Mouse (Mus musculus) embryonic facial prominence, embryonic 14.5 days (tissue): ENCODE data around the gene Cep41. TPM values are rescaled to one million over a fixed set of nuclear protein-coding genes. Genes with fewer than 3 reads are reported as not detected.

Experiments
- ATAC-seq: fragments of 200-750 bp; cut with Nextera tagmentation; 2 replicates; pipeline ENCODE4 v1.8.0; 2017; ENCODE audit warnings: low read depth, moderate number of reproducible peaks, moderate TSS enrichment
- DNase-seq: peaks from one replicate; pipeline ENCODE4 v3.0.0-alpha.2; 2015; ENCODE audit warnings: low spot score
- H3K27ac ChIP-seq: fragments of 300-500 bp; sonication (generic); replicated peaks from 2 replicates; pipeline ENCODE4 v1.5.1; 2014; ENCODE audit warnings: low read depth, mild to moderate bottlenecking, low read length, moderate library complexity
- H3K27me3 ChIP-seq: fragments of 300-500 bp; sonication (generic); replicated peaks from 2 replicates; pipeline ENCODE4 v1.6.1; 2014; ENCODE audit warnings: low read length; ENCODE audit not compliant: control insufficient read depth, insufficient read depth
- H3K36me3 ChIP-seq: fragments of 300-500 bp; sonication (generic); 2 replicates; pipeline ENCODE4 v1.6.1; 2014; ENCODE audit warnings: low read length, mixed read lengths; ENCODE audit not compliant: control insufficient read depth, insufficient read depth
- H3K4me1 ChIP-seq: fragments of 300-500 bp; sonication (generic); 2 replicates; pipeline ENCODE4 v1.6.1; 2014; ENCODE audit warnings: antibody characterized with exemption, low read length; ENCODE audit not compliant: control insufficient read depth, insufficient read depth
- H3K4me2 ChIP-seq: fragments of 300-500 bp; sonication (generic); 2 replicates; pipeline ENCODE4 v1.6.1; 2014; ENCODE audit warnings: low read depth, mild to moderate bottlenecking, low read length, moderate library complexity, mixed read lengths
- H3K4me3 ChIP-seq: fragments of 300-500 bp; sonication (generic); 2 replicates; pipeline ENCODE4 v1.5.1; 2014; ENCODE audit warnings: low read depth, mild to moderate bottlenecking, low read length
- H3K9ac ChIP-seq: fragments of 300-500 bp; sonication (generic); 2 replicates; pipeline ENCODE4 v1.6.1; 2014; ENCODE audit warnings: low read depth, mild to moderate bottlenecking, low read length, moderate library complexity, mixed read lengths
- H3K9me3 ChIP-seq: fragments of 300-500 bp; sonication (generic); 2 replicates; pipeline ENCODE4 v1.6.1; 2016; ENCODE audit warnings: low read length; ENCODE audit not compliant: control insufficient read depth
- WGBS: fragments of 180-500 bp; shearing (Covaris S2); extraction: QIAGEN DNeasy Blood & Tissue Kit; methylation state at CpG from one replicate; pipeline ENCODE4 v1.1.7; 2014; 5-methylcytosine and 5-hydroxymethylcytosine counted together
- polyA plus RNA-seq: library from polyadenylated mRNA; unstranded; fragments of >200 nt; fragmentation: Nextera tagmentation; extraction: Ambion mirVana; gene quantifications from 2 replicates; pipeline ENCODE4 v1.2.1, GENCODE M21; 2014

Gene Cep41
- polyA plus RNA-seq, 1 experiment from 2014 or later, result 38.6 TPM

DNA sequence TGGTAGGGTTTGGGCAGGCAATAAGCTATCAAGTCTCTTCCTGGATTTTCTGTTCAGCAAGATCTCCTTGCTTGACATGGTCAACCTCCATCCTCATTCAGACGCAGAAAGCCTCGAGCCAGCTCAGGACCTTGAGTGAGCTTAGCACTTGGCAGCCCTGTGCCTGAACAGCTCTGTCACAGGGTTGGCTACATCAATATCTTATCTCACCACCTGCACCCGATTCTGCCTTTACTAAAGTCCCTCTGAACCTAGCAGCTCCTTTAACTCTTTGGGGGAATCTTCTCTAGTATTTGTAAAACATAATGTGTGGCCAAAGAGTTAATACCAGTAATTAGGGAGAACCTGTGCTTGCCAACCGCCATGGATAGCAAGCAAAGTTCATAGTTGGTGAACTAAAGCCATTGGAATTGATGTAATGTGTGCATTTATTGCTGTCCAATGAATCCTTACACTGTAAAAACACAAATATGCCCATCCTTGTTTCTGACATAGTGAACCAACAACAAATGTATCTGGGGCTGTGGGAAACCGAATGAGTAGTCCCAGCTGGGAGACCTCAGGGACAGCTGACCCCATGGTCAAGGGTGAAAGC is 54.8 kb downstream of the Cep41 start, which contains the start of gene Cpa1:
Gene Cpa1, plus strand, starts transcription at position 545 of the 595 bp plus-strand sequence.
- peaks cover 21% of the 10 kb centered on the region for H3K4me1 ChIP-seq
- no peak within 1 kb of the TSS for H3K9ac ChIP-seq
- WGBS, result 90% methylated on average over 5 of the region's 5 CpGs
- H3K36me3 ChIP-seq, result no peaks in the 10 kb centered on the region
- ATAC-seq (no peak), DNase-seq (no peak)
- no peak within 1 kb of the TSS for H3K4me3 ChIP-seq
- no peaks in the 10 kb centered on the region for H3K9me3 ChIP-seq
- H3K27me3 ChIP-seq, result no peaks in the 10 kb centered on the region
- H3K4me2 ChIP-seq, result no peak within 1 kb of the TSS
- H3K27ac ChIP-seq, result no peak within 1 kb of the TSS; the same call in 1 of the 2 replicates

DNA sequence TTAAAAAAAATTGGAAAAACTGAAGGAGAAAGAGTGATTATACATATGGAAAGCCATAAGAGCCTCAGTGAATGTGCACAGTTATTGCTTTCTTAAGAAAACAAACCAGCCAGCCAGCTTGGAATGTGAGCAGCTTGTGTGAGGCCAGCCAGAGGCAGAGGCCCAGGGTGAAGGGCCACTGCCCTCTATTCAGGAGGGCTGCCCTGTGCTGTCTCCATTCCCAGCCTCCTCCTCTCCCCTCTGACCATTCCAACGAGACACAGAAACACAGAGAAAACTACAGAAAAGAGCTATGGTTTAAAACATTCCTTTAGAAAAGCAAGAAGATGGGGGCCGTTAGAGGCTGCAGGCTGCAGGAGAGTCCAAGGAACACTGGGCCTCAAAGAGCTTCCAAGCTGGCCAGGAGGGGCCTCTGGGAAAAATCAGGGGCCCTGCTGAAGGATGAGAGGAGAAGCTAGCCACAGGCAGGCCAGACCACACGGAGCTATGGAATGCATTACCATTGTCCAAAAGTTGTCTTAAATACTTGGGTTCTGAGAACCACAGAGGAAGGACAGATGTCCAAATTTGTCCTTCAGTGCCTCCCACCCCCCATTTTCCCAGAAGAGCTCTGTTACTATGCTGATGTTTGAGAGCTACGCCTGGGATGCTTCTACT is 57.2 kb downstream of the Cep41 start:
- no peaks in the 10 kb centered on the region for H3K27me3 ChIP-seq
- peak overlapping the region; percentile 38 for H3K9ac ChIP-seq
- peak; percentile 83 for DNase-seq
- H3K27ac ChIP-seq, result peak overlapping the region; percentile 93
- 18% methylated on average over 4 of the region's 4 CpGs for WGBS
- H3K4me1 ChIP-seq, result peaks cover 20% of the 10 kb centered on the region
- no peak overlapping the region for H3K4me3 ChIP-seq
- H3K36me3 ChIP-seq, result no peaks in the 10 kb centered on the region
- peak; percentile 79 for ATAC-seq
- H3K4me2 ChIP-seq, result no peak overlapping the region
- H3K9me3 ChIP-seq, result no peaks in the 10 kb centered on the region

DNA sequence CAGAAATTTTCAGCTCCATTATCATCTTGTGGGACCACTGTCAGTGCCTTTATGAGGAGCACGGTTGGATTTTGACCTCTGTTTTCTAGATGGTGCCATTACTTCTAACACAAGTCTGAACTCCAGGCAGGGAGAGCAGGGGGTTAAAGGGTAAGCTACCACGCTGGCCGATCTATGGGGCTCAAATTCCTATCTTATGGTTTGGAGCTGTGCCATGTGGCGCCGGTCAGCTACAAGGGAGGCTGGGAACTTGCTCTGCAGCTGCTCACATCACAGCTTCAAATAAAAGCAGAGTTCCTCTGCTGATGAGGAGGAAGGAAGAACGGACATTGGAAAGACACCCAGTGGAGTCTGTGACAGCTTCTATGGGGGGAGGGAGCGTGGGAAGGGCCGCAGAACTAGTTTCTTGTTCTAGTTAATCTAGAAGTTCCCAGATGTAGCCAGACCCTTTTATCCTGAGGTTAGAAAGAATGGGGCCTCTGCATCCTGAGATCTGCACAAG is 58.1 kb downstream of the Cep41 start:
- DNase-seq, result peak; percentile 49
- H3K4me3 ChIP-seq, result no peak overlapping the region
- H3K36me3 ChIP-seq, result no peaks in the 10 kb centered on the region
- no peaks in the 10 kb centered on the region for H3K9me3 ChIP-seq
- peak overlapping the region; percentile 93 for H3K27ac ChIP-seq
- H3K4me2 ChIP-seq, result no peak overlapping the region
- peak overlapping the region; percentile 34; the same call in 1 of the 2 replicates for H3K9ac ChIP-seq
- WGBS, result 27% methylated on average over 8 of the region's 8 CpGs
- no peak for ATAC-seq
- H3K27me3 ChIP-seq, result no peaks in the 10 kb centered on the region
- H3K4me1 ChIP-seq, result peaks cover 20% of the 10 kb centered on the region

DNA sequence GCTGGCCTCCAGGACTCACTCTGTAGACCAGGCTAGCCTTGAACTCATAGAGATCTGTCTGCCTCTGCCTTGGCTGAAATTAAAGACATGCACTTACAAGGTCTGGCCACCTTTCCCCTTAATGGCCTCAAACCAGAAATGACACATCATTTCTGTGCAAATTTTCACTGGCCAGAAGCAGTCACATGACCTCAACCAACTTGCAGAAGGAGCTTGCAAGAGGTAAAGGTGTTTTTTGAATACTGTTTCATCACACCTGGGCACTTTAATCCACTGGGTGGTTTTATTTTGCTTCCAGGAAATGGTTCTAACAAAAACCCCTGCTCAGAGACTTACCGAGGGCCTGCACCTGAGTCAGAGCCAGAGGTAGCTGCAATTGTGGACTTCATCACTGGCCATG is 63.6 kb downstream of the Cep41 start:
- 92% methylated on average over 1 of the region's 1 CpGs for WGBS
- ATAC-seq (no peak), DNase-seq (no peak)
- Histone ChIP-seq H3K27me3 (no peaks in the 10 kb centered on the region), H3K4me1 (0 out of 2 replicates have a peak, but pooled peaks cover 10% of the 10 kb centered on the region), H3K4me3 (no peak overlapping the region), H3K9ac (no peak overlapping the region), H3K9me3 (no peaks in the 10 kb centered on the region), H3K36me3 (no peaks in the 10 kb centered on the region), H3K4me2 (no peak overlapping the region), H3K27ac (no peak overlapping the region)

DNA sequence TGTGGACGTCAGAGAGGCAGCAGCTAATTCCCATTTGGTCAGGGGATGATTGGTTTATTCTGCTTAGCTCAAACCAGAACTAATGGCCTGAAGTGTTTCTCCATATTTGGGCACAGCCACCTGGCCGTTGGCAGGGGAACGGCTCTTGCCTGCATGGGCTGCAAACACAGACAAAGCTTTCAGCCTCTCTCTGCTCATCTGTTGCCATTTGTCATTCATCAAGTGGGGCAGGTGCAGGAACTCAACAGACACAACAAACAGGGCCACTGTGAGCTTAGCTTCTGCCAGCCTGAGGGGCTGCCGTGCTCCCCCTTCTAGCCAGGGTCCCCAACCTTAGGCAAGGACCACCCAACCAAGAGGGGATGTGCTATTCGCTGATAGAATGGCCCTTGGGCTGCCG is 65.4 kb downstream of the Cep41 start:
- H3K36me3 ChIP-seq, result no peaks in the 10 kb centered on the region
- peak overlapping the region; percentile 42; the same call in 1 of the 2 replicates for H3K27ac ChIP-seq
- WGBS, result 34% methylated on average over 6 of the region's 6 CpGs
- H3K4me3 ChIP-seq, result no peak overlapping the region
- H3K4me1 ChIP-seq, result 0 out of 2 replicates have a peak, but pooled peaks cover 9% of the 10 kb centered on the region
- H3K9ac ChIP-seq, result no peak overlapping the region
- ATAC-seq, result peak; percentile 89
- H3K4me2 ChIP-seq, result no peak overlapping the region
- peak; percentile 90 for DNase-seq
- H3K9me3 ChIP-seq, result no peaks in the 10 kb centered on the region
- no peaks in the 10 kb centered on the region for H3K27me3 ChIP-seq

DNA sequence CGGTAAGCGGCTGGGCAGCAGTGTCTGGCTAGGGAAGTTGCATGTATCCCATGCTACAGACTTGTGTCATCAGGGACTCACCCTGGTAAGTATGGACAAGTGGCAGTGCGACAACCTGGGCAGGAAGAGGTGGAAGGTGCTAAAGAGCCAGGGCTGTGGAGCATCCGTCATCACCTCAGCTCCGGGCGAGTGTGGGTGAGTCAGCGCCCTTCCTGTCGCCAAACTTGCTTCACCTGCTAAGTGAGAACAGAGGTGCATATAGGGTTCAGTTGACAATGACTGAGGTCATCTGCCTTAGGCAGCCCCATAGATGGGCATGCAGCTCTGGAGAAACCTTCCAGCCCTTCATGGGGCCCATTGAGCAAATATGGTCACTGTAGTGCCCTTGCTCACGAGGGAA is 68.8 kb downstream of the Cep41 start:
- no peak overlapping the region for H3K9ac ChIP-seq
- no peaks in the 10 kb centered on the region for H3K27me3 ChIP-seq
- H3K4me3 ChIP-seq, result no peak overlapping the region
- DNase-seq (no peak), ATAC-seq (no peak)
- 91% methylated on average over 9 of the region's 9 CpGs for WGBS
- H3K4me2 ChIP-seq, result no peak overlapping the region
- H3K36me3 ChIP-seq, result no peaks in the 10 kb centered on the region
- no peaks in the 10 kb centered on the region for H3K9me3 ChIP-seq
- H3K4me1 ChIP-seq, result 0 out of 2 replicates have a peak, but pooled peaks cover 9% of the 10 kb centered on the region
- no peak overlapping the region for H3K27ac ChIP-seq

DNA sequence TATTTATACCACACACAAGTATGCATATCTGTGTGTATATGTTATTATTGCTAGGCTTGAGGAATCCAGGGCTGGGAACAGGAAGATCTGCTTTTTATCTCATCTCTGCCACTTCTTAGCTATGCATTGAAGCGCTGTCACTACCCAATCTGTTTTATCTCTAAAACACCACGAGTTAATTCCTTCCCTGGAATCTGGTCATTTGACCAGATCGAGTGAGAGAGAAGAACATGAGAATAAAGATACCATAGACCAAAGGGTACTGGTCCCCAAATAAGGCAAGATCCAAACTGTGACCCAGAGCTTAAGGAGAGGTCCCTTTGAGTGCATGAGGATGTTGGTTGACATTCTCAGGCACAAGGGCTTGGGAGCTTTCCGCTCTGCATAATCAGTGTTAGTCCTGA is 71.6 kb downstream of the Cep41 start:
- ATAC-seq, result no peak
- H3K4me1 ChIP-seq, result peaks cover 19% of the 10 kb centered on the region
- 65% methylated on average over 4 of the region's 4 CpGs for WGBS
- no peak overlapping the region for H3K4me2 ChIP-seq
- no peak overlapping the region for H3K27ac ChIP-seq
- no peaks in the 10 kb centered on the region for H3K27me3 ChIP-seq
- no peaks in the 10 kb centered on the region for H3K36me3 ChIP-seq
- no peak overlapping the region for H3K4me3 ChIP-seq
- H3K9me3 ChIP-seq, result no peaks in the 10 kb centered on the region
- no peak overlapping the region for H3K9ac ChIP-seq
- no peak for DNase-seq

DNA sequence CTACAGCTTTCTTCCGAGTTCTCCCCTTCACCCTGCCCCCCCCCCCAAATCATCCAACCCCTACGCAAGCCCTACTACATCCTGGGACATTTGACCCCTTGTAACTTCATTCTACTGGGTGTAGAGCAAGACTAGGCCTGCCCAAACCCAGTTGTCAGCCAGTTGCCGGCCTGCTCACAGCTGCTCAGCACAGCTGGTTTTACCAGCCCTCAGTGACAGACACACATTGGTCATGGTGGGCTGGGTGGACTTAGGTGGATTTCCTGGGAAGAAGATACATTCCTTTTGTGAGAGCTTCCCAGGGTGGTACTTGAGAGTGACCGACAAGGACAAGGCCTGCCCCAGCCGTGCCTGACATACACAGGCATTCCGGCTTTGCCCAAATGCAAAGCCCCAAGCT is 72.6 kb downstream of the Cep41 start:
- H3K27ac ChIP-seq, result peak overlapping the region; percentile 56; the same call in 1 of the 2 replicates
- H3K4me3 ChIP-seq, result no peak overlapping the region
- ATAC-seq, result peak; percentile 42; the same call in 1 of the 2 replicates
- no peak overlapping the region for H3K4me2 ChIP-seq
- WGBS, result 80% methylated on average over 6 of the region's 6 CpGs
- DNase-seq, result peak; percentile 79
- no peaks in the 10 kb centered on the region for H3K9me3 ChIP-seq
- H3K27me3 ChIP-seq, result no peaks in the 10 kb centered on the region
- no peak overlapping the region for H3K9ac ChIP-seq
- H3K36me3 ChIP-seq, result no peaks in the 10 kb centered on the region
- H3K4me1 ChIP-seq, result peaks cover 29% of the 10 kb centered on the region
